Mouse (Mus musculus): Measurements from ENCODE around the gene Abhd17a.
A peak's percentile ranks its signal among the peaks of the same experiment; 100 is the strongest.

DNA sequence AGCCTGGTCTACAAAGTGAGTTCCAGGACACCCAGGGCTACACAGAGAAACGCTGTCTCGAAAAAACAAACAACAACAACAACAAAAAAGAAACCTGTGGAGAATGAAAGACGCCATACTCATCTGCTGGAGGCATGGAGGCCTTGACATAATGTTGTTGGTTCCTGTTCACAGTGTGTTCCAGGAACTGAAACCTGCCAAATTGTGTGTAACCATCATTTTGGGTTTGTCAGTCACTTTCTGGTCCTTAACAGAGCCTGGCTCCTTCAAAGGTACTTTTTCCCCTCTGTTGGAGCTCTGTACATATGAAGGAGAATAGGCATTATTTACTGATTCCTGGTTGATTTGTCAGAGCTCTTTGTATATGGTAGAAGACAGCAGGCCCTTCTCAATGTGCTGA lies 21.8 kb upstream of the Abhd17a start:
- TF ChIP-seq ZC3H11A (IDR thresholded peaks at IDR 0.05; ENCODE audit: low read depth, low read length) (no peak), ETS1 (conservative IDR thresholded peaks at IDR 0.05; ENCODE audit: low read depth, low read length) (no peak), CTCF (conservative IDR thresholded peaks at IDR 0.05 in 1 of 2, IDR thresholded peaks at IDR 0.05 in 1 of 2; ENCODE audit: low read depth in 2 of 2, low read length in 2 of 2) (no peak), RAD21 (IDR thresholded peaks at IDR 0.05; ENCODE audit: low read depth, low read length) (no peak), EP300 (IDR thresholded peaks at IDR 0.05; ENCODE audit: low read length) (0 out of 2 replicates have a peak, but pooled peaks have one; percentile 22), MYC (IDR thresholded peaks at IDR 0.05; ENCODE audit: low read depth, low read length) (no peak), E2F4 (IDR thresholded peaks at IDR 0.05; ENCODE audit: insufficient replicate concordance, low read depth, low read length) (no peak), USF2 (conservative IDR thresholded peaks at IDR 0.05; ENCODE audit: low read depth, low read length) (no peak), POLR2A (IDR thresholded peaks at IDR 0.05; ENCODE audit: low read depth, low read length) (no peak), POLR2AphosphoS2 (IDR thresholded peaks at IDR 0.05; ENCODE audit: low read depth, low read length) (no peak)

Measured in CH12.LX (cell line).